Mouse (Mus musculus): ENCODE measurements around the gene Timp2. TPM values are rescaled to one million over a fixed set of nuclear protein-coding genes. Genes with fewer than 3 reads are reported as not detected.
"Not testable (repeated sequence)": the region's sequence is repeated elsewhere in the genome, so short reads cannot be mapped to it uniquely, and the experiment has no call there.

Gene Timp2
- polyA plus RNA-seq, 1 experiment from 2014 or later = 87.7 TPM

GRCm38 (mm10) chr11:118312132-118312723 is 43.3 kb downstream of the Timp2 start:
- no peaks in the 10 kb centered on the region for H3K27me3 ChIP-seq
- peaks cover 11% of the 10 kb centered on the region; the same call in 1 of the 2 replicates for H3K9me3 ChIP-seq (replicated peaks)
- H3K27ac ChIP-seq = no peak overlapping the region
- no peak overlapping the region for H3K4me2 ChIP-seq
- ATAC-seq (replicated peaks; ENCODE audit: low FRiP score) = no peak
- H3K4me1 ChIP-seq = peaks cover under 1% of the 10 kb centered on the region
- peaks cover 84% of the 10 kb centered on the region for H3K36me3 ChIP-seq
- no peak overlapping the region for H3K4me3 ChIP-seq (replicated peaks)
- WGBS = 82% methylated on average over 6 of the region's 6 CpGs
- H3K9ac ChIP-seq = no peak overlapping the region

GRCm38 (mm10) chr11:118307962-118308361 is 47.6 kb downstream of the Timp2 start:
- 90% methylated on average over 2 of the region's 2 CpGs for WGBS
- peaks cover 78% of the 10 kb centered on the region for H3K36me3 ChIP-seq
- not testable (repeated sequence) for H3K4me3 ChIP-seq (replicated peaks); H3K27me3 ChIP-seq; H3K27ac ChIP-seq; H3K4me1 ChIP-seq; H3K4me2 ChIP-seq; ATAC-seq (replicated peaks; ENCODE audit: low FRiP score); H3K9ac ChIP-seq
- H3K9me3 ChIP-seq (replicated peaks) = peaks cover 11% of the 10 kb centered on the region; the same call in 1 of the 2 replicates

- not testable (repeated sequence) for ATAC-seq (replicated peaks; ENCODE audit: low FRiP score); H3K4me1 ChIP-seq; H3K9me3 ChIP-seq (replicated peaks); H3K4me3 ChIP-seq (replicated peaks); H3K27me3 ChIP-seq; H3K4me2 ChIP-seq; H3K27ac ChIP-seq; H3K9ac ChIP-seq
- 96% methylated on average over 4 of the region's 4 CpGs for WGBS
- peaks cover 64% of the 10 kb centered on the region for H3K36me3 ChIP-seq
These were observed 51.6 kb downstream of the Timp2 start for GRCm38 (mm10) chr11:118303959-118304358.

GRCm38 (mm10) chr11:118298810-118299209 is 56.7 kb downstream of the Timp2 start:
- ATAC-seq (replicated peaks; ENCODE audit: low FRiP score) = no peak
- no peak overlapping the region for H3K9ac ChIP-seq
- no peaks in the 10 kb centered on the region for H3K4me1 ChIP-seq
- 73% methylated on average over 2 of the region's 2 CpGs for WGBS
- no peaks in the 10 kb centered on the region for H3K9me3 ChIP-seq (replicated peaks)
- H3K27me3 ChIP-seq = no peaks in the 10 kb centered on the region
- no peak overlapping the region for H3K4me3 ChIP-seq (replicated peaks)
- H3K4me2 ChIP-seq = no peak overlapping the region
- H3K27ac ChIP-seq = no peak overlapping the region
- H3K36me3 ChIP-seq = peaks cover 34% of the 10 kb centered on the region

DNA sequence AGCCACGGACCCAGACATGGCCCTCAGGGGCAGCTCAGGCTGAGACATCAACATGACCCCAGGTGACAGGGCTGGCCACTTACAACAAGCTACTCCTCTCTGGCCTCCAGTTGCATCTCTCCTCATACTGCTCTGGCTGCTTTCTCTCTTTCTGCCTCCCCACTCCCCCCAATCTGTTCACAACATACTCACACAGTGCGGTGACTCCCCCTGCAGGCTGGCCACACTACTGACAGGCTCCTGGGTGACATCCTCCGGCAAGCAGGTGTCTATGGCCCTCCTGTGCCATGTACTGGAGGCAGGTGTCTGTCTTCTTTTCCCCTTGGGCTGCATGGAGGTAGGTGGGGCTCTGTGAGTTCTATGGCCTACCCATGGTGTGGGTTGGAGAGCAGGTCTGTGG is 57.6 kb downstream of the Timp2 start:
- H3K27ac ChIP-seq = no peak overlapping the region
- ATAC-seq (replicated peaks; ENCODE audit: low FRiP score) = 0 out of 2 replicates have a peak, but pooled peaks have one; percentile 22
- H3K4me3 ChIP-seq (replicated peaks) = no peak overlapping the region
- H3K27me3 ChIP-seq = no peaks in the 10 kb centered on the region
- H3K4me2 ChIP-seq = no peak overlapping the region
- H3K9ac ChIP-seq = no peak overlapping the region
- 84% methylated on average over 3 of the region's 3 CpGs for WGBS
- no peaks in the 10 kb centered on the region for H3K4me1 ChIP-seq
- H3K9me3 ChIP-seq (replicated peaks) = no peaks in the 10 kb centered on the region
- H3K36me3 ChIP-seq = peaks cover 25% of the 10 kb centered on the region

- ATAC-seq (replicated peaks; ENCODE audit: low FRiP score) = no peak
- Histone ChIP-seq H3K9me3 (replicated peaks) (no peaks in the 10 kb centered on the region), H3K9ac (no peak overlapping the region), H3K36me3 (no peaks in the 10 kb centered on the region), H3K4me2 (no peak overlapping the region), H3K27me3 (no peaks in the 10 kb centered on the region), H3K4me1 (peaks cover 6% of the 10 kb centered on the region; the same call in 1 of the 2 replicates), H3K27ac (no peak overlapping the region), H3K4me3 (replicated peaks) (no peak overlapping the region)
- 70% methylated on average over 2 of the region's 2 CpGs for WGBS
These were observed 60.5 kb downstream of the Timp2 start for GRCm38 (mm10) chr11:118295026-118295425.

GRCm38 (mm10) chr11:118292671-118293070 is 62.9 kb downstream of the Timp2 start:
- ATAC-seq (replicated peaks; ENCODE audit: low FRiP score) = no peak
- Histone ChIP-seq H3K9me3 (replicated peaks) (no peaks in the 10 kb centered on the region), H3K4me3 (replicated peaks) (no peak overlapping the region), H3K4me2 (no peak overlapping the region), H3K27me3 (no peaks in the 10 kb centered on the region), H3K4me1 (peaks cover 21% of the 10 kb centered on the region), H3K27ac (no peak overlapping the region), H3K36me3 (peaks cover 2% of the 10 kb centered on the region), H3K9ac (no peak overlapping the region)
- WGBS = 79% methylated on average over 6 of the region's 6 CpGs

- WGBS = under 1% methylated on average over 68 of the region's 68 CpGs
These were observed 65.3 kb downstream of the Timp2 start, which contains the start of gene Usp36 for GRCm38 (mm10) chr11:118289999-118290889. Gene Usp36 (minus strand): TSS chr11:118290244.

DNA sequence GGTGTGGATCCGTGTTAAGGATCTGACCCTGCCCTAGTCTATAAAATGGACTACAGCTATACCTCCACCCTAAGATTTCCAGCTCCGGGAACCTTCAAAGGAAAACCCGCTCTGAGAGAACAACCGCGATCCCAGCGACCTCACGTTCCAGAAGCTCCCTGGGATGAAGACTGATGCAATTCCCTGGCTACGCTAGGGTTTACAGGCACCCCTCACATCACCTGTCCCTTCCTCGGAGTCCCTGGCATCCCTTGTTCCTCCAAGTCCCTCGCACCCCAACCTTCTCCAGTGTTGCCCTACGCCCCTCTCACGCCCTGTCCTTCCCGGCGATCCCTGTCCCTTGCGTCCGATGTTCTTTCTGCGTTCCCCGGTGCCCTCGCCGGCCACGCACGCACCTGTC is 66.0 kb downstream of the Timp2 start:
- ATAC-seq (replicated peaks; ENCODE audit: low FRiP score) = no peak; the same call in none of the 2 replicates
- peak overlapping the region; percentile 90 for H3K9ac ChIP-seq

More at GRCm38 (mm10) chr11:118289999-118290889, 65.3 kb downstream of the Timp2 start, which contains the start of gene Usp36:
- Histone ChIP-seq H3K9ac (peak within 1 kb of the TSS; percentile 90), H3K4me1 (peaks cover 24% of the 10 kb centered on the region), H3K27me3 (no peaks in the 10 kb centered on the region), H3K27ac (peak within 1 kb of the TSS; percentile 84), H3K4me3 (replicated peaks) (peak within 1 kb of the TSS; percentile 98), H3K4me2 (peak within 1 kb of the TSS; percentile 90), H3K9me3 (replicated peaks) (no peaks in the 10 kb centered on the region), H3K36me3 (peaks cover 26% of the 10 kb centered on the region)
- peak; percentile 99 for ATAC-seq (replicated peaks; ENCODE audit: low FRiP score)

DNA sequence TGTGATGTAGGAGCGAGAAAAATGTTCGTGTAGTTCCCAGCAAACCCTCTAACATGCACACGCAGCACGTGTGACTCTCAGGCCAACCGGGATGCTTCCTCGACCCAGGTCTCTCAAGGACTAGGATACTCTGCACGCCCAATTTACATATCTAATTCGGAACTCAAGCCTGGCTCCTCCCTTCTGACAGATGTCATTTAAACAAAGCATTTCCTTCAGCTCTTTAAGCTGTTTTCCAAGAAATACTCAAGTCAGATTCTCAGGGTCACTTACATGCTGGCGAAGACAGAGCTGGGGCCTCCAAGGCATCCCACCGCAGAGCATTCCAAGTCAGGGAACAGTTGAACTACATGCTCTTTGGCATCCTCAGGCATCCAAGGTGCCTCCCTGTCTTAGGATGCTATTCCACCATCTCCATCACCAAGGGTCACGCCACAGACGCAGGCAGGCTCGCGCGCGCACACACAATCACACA is 66.5 kb downstream of the Timp2 start:
- Histone ChIP-seq H3K27me3 (no peaks in the 10 kb centered on the region), H3K4me3 (replicated peaks) (peak overlapping the region; percentile 98), H3K9me3 (replicated peaks) (no peaks in the 10 kb centered on the region), H3K4me1 (peaks cover 24% of the 10 kb centered on the region), H3K4me2 (peak overlapping the region; percentile 90), H3K9ac (peak overlapping the region; percentile 90), H3K27ac (peak overlapping the region; percentile 80), H3K36me3 (peaks cover 38% of the 10 kb centered on the region)
- WGBS = 2% methylated on average over 16 of the region's 16 CpGs
- no peak for ATAC-seq (replicated peaks; ENCODE audit: low FRiP score)

More for the DNA sequence above, 66.0 kb downstream of the Timp2 start:
- Histone ChIP-seq H3K27ac (peak overlapping the region; percentile 80), H3K9me3 (replicated peaks) (no peaks in the 10 kb centered on the region), H3K4me3 (replicated peaks) (peak overlapping the region; percentile 98), H3K36me3 (peaks cover 33% of the 10 kb centered on the region), H3K27me3 (no peaks in the 10 kb centered on the region), H3K4me1 (peaks cover 24% of the 10 kb centered on the region), H3K4me2 (peak overlapping the region; percentile 90)
- WGBS = under 1% methylated on average over 22 of the region's 22 CpGs

DNA sequence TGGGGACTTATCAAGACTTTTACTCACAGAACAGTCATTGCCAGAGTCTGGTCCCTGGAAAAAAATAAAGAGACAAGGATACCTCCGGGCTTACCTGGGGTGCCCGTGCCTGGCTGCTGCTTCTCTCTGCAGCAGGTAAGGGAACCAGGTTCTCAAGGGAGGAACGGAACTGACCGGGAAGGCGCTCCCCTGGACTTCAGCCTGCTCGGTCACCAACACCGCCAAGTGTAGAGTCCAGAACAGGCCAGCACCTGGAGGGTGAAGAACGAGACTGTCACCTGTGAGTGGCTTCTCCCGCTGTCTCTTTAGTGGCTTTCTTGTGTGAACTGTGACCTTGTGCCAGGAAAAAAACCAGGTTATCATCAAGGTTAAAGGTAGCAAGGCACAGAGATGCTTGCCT is 68.0 kb downstream of the Timp2 start:
- no peak for ATAC-seq (replicated peaks; ENCODE audit: low FRiP score)
- no peak overlapping the region for H3K4me2 ChIP-seq

GRCm38 (mm10) chr11:118286434-118286833 is 69.1 kb downstream of the Timp2 start:
- no peak for ATAC-seq (replicated peaks; ENCODE audit: low FRiP score)
- Histone ChIP-seq H3K27ac (no peak overlapping the region), H3K4me1 (peaks cover 24% of the 10 kb centered on the region), H3K36me3 (peaks cover 64% of the 10 kb centered on the region), H3K4me2 (no peak overlapping the region), H3K9ac (no peak overlapping the region), H3K4me3 (replicated peaks) (no peak overlapping the region), H3K27me3 (no peaks in the 10 kb centered on the region), H3K9me3 (replicated peaks) (no peaks in the 10 kb centered on the region)
- 93% methylated on average over 9 of the region's 9 CpGs for WGBS

More for the DNA sequence above, 68.0 kb downstream of the Timp2 start:
- 92% methylated on average over 9 of the region's 9 CpGs for WGBS
- Histone ChIP-seq H3K9ac (no peak overlapping the region), H3K27me3 (no peaks in the 10 kb centered on the region), H3K27ac (no peak overlapping the region), H3K9me3 (replicated peaks) (no peaks in the 10 kb centered on the region), H3K4me1 (peaks cover 24% of the 10 kb centered on the region), H3K36me3 (peaks cover 53% of the 10 kb centered on the region), H3K4me3 (replicated peaks) (no peak overlapping the region)
